Mouse (Mus musculus) myocyte (in vitro differentiated cells): Measurements from ENCODE around the gene Mapk9. TPM values are rescaled to one million over a fixed set of nuclear protein-coding genes. Genes with fewer than 3 reads are reported as not detected.

Experiments
- H3K27me3 ChIP-seq: one replicate; pipeline ENCODE4 v1.6.1; 2011; ENCODE audit not compliant: control insufficient read depth, insufficient read depth, insufficient read length
- H3K36me3 ChIP-seq: one replicate; pipeline ENCODE4 v1.6.1; 2011; ENCODE audit not compliant: control insufficient read depth, insufficient read depth
- H3K4me2 ChIP-seq: one replicate; pipeline ENCODE4 v1.6.1; 2011; ENCODE audit warnings: low read depth, control low read depth
- H3K4me3 ChIP-seq: one replicate; pipeline ENCODE4 v1.5.1; 2011; ENCODE audit warnings: mild to moderate bottlenecking, control low read depth, moderate library complexity
- H3K79me2 ChIP-seq: one replicate; pipeline ENCODE4 v1.6.1; 2011; ENCODE audit not compliant: control insufficient read depth, insufficient read depth
- H3ac ChIP-seq: one replicate; pipeline ENCODE4 v1.6.1; 2011; ENCODE audit not compliant: control insufficient read depth, insufficient read length
- CEBPB ChIP-seq: IDR thresholded peaks from 2 replicates; pipeline ENCODE4 v1.6.1; 2011; ENCODE audit warnings: mild to moderate bottlenecking, moderate library complexity; ENCODE audit not compliant: poor library complexity, insufficient read depth, severe bottlenecking
- E2F4 ChIP-seq: IDR thresholded peaks from one replicate; pipeline ENCODE4 v1.6.1; 2011; ENCODE audit warnings: mild to moderate bottlenecking, control low read depth, moderate library complexity; ENCODE audit not compliant: insufficient read depth
- MAX ChIP-seq: IDR thresholded peaks from one replicate; pipeline ENCODE4 v1.6.1; 2011; ENCODE audit warnings: low read depth, mild to moderate bottlenecking, control low read depth
- MYOD1 ChIP-seq, 3 experiments: IDR thresholded peaks; one replicate each; pipeline ENCODE4 v1.6.1; 2011; ENCODE audit warnings: control low read depth in 2 of 3, low read depth in 2 of 3, mild to moderate bottlenecking in 2 of 3, moderate library complexity in 1 of 3; ENCODE audit not compliant: insufficient read length in 2 of 3, control insufficient read depth in 1 of 3
- MYOG ChIP-seq, 3 experiments: IDR thresholded peaks; one replicate each; pipeline ENCODE4 v1.6.1; 2011; ENCODE audit warnings: control low read depth in 2 of 3, low read depth in 2 of 3, mild to moderate bottlenecking in 2 of 3; ENCODE audit not compliant: insufficient read length in 2 of 3, control insufficient read depth in 1 of 3, insufficient read depth in 1 of 3
- POLR2A ChIP-seq: IDR thresholded peaks from one replicate; pipeline ENCODE4 v1.6.1; 2011; ENCODE audit warnings: low read depth, mild to moderate bottlenecking, control low read depth, moderate library complexity; ENCODE audit not compliant: insufficient read length
- POLR2AphosphoS2 ChIP-seq: IDR thresholded peaks from one replicate; pipeline ENCODE4 v1.6.1; 2011; ENCODE audit warnings: low read depth, control low read depth; ENCODE audit not compliant: insufficient read length
- REST ChIP-seq: IDR thresholded peaks from one replicate; pipeline ENCODE4 v1.6.1; 2011; ENCODE audit warnings: mild to moderate bottlenecking, control low read depth, moderate library complexity; ENCODE audit not compliant: insufficient read depth, insufficient read length
- SRF ChIP-seq: IDR thresholded peaks from one replicate; pipeline ENCODE4 v1.6.1; 2011; ENCODE audit warnings: low read depth; ENCODE audit not compliant: control insufficient read depth, insufficient read length
- TCF12 ChIP-seq: IDR thresholded peaks from one replicate; pipeline ENCODE4 v1.6.1; 2011; ENCODE audit warnings: mild to moderate bottlenecking, control low read depth; ENCODE audit not compliant: poor library complexity, insufficient read depth, severe bottlenecking
- TCF3 ChIP-seq: IDR thresholded peaks from one replicate; pipeline ENCODE4 v1.6.1; 2011; ENCODE audit warnings: low read depth, control low read depth; ENCODE audit not compliant: insufficient read length
- USF1 ChIP-seq: IDR thresholded peaks from one replicate; pipeline ENCODE4 v1.6.1; 2011; ENCODE audit warnings: low read depth, mild to moderate bottlenecking, control low read depth, moderate library complexity
- polyA plus RNA-seq: library from polyadenylated mRNA; unstranded; fragments of >200 nt; fragmentation: generic; extraction: Trizol; gene quantifications from one replicate; pipeline ENCODE4 v1.2.1, GENCODE M21; 2012; ENCODE audit warnings: missing spikeins

Mapk9 gene
- polyA plus RNA-seq, 1 experiment, result 21.5 TPM

- TF ChIP-seq POLR2AphosphoS2, result no peak
- Histone ChIP-seq H3K79me2 (no peaks in the 10 kb centered on the region), H3K4me2 (no peak overlapping the region), H3K27me3 (no peaks in the 10 kb centered on the region), H3K36me3 (peaks cover 6% of the 10 kb centered on the region), H3K4me3 (no peak overlapping the region), H3ac (no peak overlapping the region)
Measured at GRCm38 (mm10) chr11:49879950-49880642, 33.5 kb downstream of the Mapk9 start.

- H3K4me3 ChIP-seq, result no peak overlapping the region
- no peak overlapping the region for H3K4me2 ChIP-seq
- H3K79me2 ChIP-seq, result no peaks in the 10 kb centered on the region
- H3K27me3 ChIP-seq, result no peaks in the 10 kb centered on the region
- H3K36me3 ChIP-seq, result peaks cover 6% of the 10 kb centered on the region
- no peak overlapping the region for H3ac ChIP-seq
- TF ChIP-seq TCF12 (no peak), REST (no peak), POLR2A (no peak), USF1 (no peak), MAX (no peak), MYOG (IDR thresholded peaks at IDR 0.05; ENCODE audit: control insufficient read depth in 1 of 3, insufficient read depth in 1 of 3, insufficient read length in 2 of 3, low read depth in 2 of 3) (no peak), CEBPB (no peak), MYOD1 (IDR thresholded peaks at IDR 0.05; ENCODE audit: control insufficient read depth in 1 of 3, insufficient read length in 2 of 3, low read depth in 2 of 3) (no peak)
Measured at GRCm38 (mm10) chr11:49883394-49883793, 36.8 kb downstream of the Mapk9 start.

GRCm38 (mm10) chr11:49888469-49888868 is 41.9 kb downstream of the Mapk9 start:
- no peak overlapping the region for H3ac ChIP-seq
- no peaks in the 10 kb centered on the region for H3K79me2 ChIP-seq
- H3K4me3 ChIP-seq, result no peak overlapping the region
- H3K36me3 ChIP-seq, result no peaks in the 10 kb centered on the region
- TF ChIP-seq SRF (no peak), USF1 (no peak)
- H3K27me3 ChIP-seq, result peaks cover under 1% of the 10 kb centered on the region
- no peak overlapping the region for H3K4me2 ChIP-seq

- no peaks in the 10 kb centered on the region for H3K36me3 ChIP-seq
- no peak for TF ChIP-seq SRF
- TF ChIP-seq REST, result no peak
- TF ChIP-seq MYOG (IDR thresholded peaks at IDR 0.05; ENCODE audit: control insufficient read depth in 1 of 3, insufficient read depth in 1 of 3, insufficient read length in 2 of 3, low read depth in 2 of 3), result no peak
- TF ChIP-seq POLR2AphosphoS2, result no peak
- TF ChIP-seq USF1, result no peak
- TF ChIP-seq E2F4, result no peak
- no peak for TF ChIP-seq MAX
- TF ChIP-seq TCF12, result no peak
- no peak for TF ChIP-seq MYOD1 (IDR thresholded peaks at IDR 0.05; ENCODE audit: control insufficient read depth in 1 of 3, insufficient read length in 2 of 3, low read depth in 2 of 3)
- no peaks in the 10 kb centered on the region for H3K79me2 ChIP-seq
- H3K27me3 ChIP-seq, result peaks cover 5% of the 10 kb centered on the region
- H3ac ChIP-seq, result no peak overlapping the region
- H3K4me3 ChIP-seq, result no peak overlapping the region
- H3K4me2 ChIP-seq, result no peak overlapping the region
Measured at GRCm38 (mm10) chr11:49891993-49892392, 45.4 kb downstream of the Mapk9 start.

GRCm38 (mm10) chr11:49893806-49894205 is 47.3 kb downstream of the Mapk9 start:
- H3K4me3 ChIP-seq, result no peak overlapping the region
- no peaks in the 10 kb centered on the region for H3K79me2 ChIP-seq
- H3K4me2 ChIP-seq, result no peak overlapping the region
- no peaks in the 10 kb centered on the region for H3K36me3 ChIP-seq
- TF ChIP-seq CEBPB (no peak), REST (no peak), MYOG (IDR thresholded peaks at IDR 0.05; ENCODE audit: control insufficient read depth in 1 of 3, insufficient read depth in 1 of 3, insufficient read length in 2 of 3, low read depth in 2 of 3) (no peak), MAX (no peak), E2F4 (no peak), TCF3 (no peak), MYOD1 (IDR thresholded peaks at IDR 0.05; ENCODE audit: control insufficient read depth in 1 of 3, insufficient read length in 2 of 3, low read depth in 2 of 3) (no peak), POLR2A (no peak), POLR2AphosphoS2 (no peak), SRF (no peak), TCF12 (no peak), USF1 (no peak)
- no peak overlapping the region for H3ac ChIP-seq
- peaks cover 5% of the 10 kb centered on the region for H3K27me3 ChIP-seq
